Mouse (Mus musculus): ENCODE measurements around the gene Naa60. TPM values are rescaled to one million over a fixed set of nuclear protein-coding genes. Genes with fewer than 3 reads are reported as not detected.

Naa60 gene
- polyA plus RNA-seq, 1 experiment from 2014 or later: 54.6 TPM

- no peak overlapping the region for H3K4me2 ChIP-seq (ENCODE audit: low read depth, severe bottlenecking)
- no peaks in the 10 kb centered on the region for H3K4me1 ChIP-seq (ENCODE audit: control insufficient read depth, insufficient read depth, low read length)
- no peaks in the 10 kb centered on the region for H3K9me3 ChIP-seq (ENCODE audit: control insufficient read depth, low read length)
- WGBS: 85% methylated on average over 7 of the region's 7 CpGs
- ATAC-seq (ENCODE audit: insufficient number of reproducible peaks, low FRiP score, low TSS enrichment, low read depth) (no peak), DNase-seq (ENCODE audit: low spot score) (no peak)
- no peak overlapping the region for H3K4me3 ChIP-seq (ENCODE audit: low read depth, low read length)
- H3K9ac ChIP-seq (ENCODE audit: low read length): no peak overlapping the region
- no peaks in the 10 kb centered on the region for H3K27me3 ChIP-seq (ENCODE audit: control insufficient read depth, insufficient read depth, low read length)
- H3K36me3 ChIP-seq (ENCODE audit: control insufficient read depth, insufficient read depth, low read length): peaks cover 6% of the 10 kb centered on the region; the same call in 1 of the 2 replicates
- H3K27ac ChIP-seq (replicated peaks; ENCODE audit: low read depth, low read length): no peak overlapping the region
These were observed 57.0 kb downstream of the Naa60 start for GRCm38 (mm10) chr16:3929151-3929550.

- H3K4me2 ChIP-seq (ENCODE audit: low read depth, severe bottlenecking): no peak overlapping the region
These were observed 61.4 kb downstream of the Naa60 start for GRCm38 (mm10) chr16:3933536-3933935.

GRCm38 (mm10) chr16:3934091-3934490, 61.9 kb downstream of the Naa60 start:
- Histone ChIP-seq H3K4me3 (ENCODE audit: low read depth, low read length) (no peak overlapping the region), H3K36me3 (ENCODE audit: control insufficient read depth, insufficient read depth, low read length) (0 out of 2 replicates have a peak, but pooled peaks cover 4% of the 10 kb centered on the region), H3K27me3 (ENCODE audit: control insufficient read depth, insufficient read depth, low read length) (no peaks in the 10 kb centered on the region), H3K27ac (replicated peaks; ENCODE audit: low read depth, low read length) (no peak overlapping the region), H3K4me2 (ENCODE audit: low read depth, severe bottlenecking) (no peak overlapping the region), H3K9ac (ENCODE audit: low read length) (no peak overlapping the region), H3K9me3 (ENCODE audit: control insufficient read depth, low read length) (no peaks in the 10 kb centered on the region), H3K4me1 (ENCODE audit: control insufficient read depth, insufficient read depth, low read length) (no peaks in the 10 kb centered on the region)
- ATAC-seq (ENCODE audit: insufficient number of reproducible peaks, low FRiP score, low TSS enrichment, low read depth) (no peak), DNase-seq (ENCODE audit: low spot score) (no peak)
- 95% methylated on average over 1 of the region's 1 CpGs for WGBS

More at GRCm38 (mm10) chr16:3933536-3933935, 61.4 kb downstream of the Naa60 start:
- DNase-seq (ENCODE audit: low spot score) (no peak), ATAC-seq (ENCODE audit: insufficient number of reproducible peaks, low FRiP score, low TSS enrichment, low read depth) (no peak)
- H3K9ac ChIP-seq (ENCODE audit: low read length): no peak overlapping the region
- no peaks in the 10 kb centered on the region for H3K4me1 ChIP-seq (ENCODE audit: control insufficient read depth, insufficient read depth, low read length)
- H3K4me3 ChIP-seq (ENCODE audit: low read depth, low read length): no peak overlapping the region
- H3K27me3 ChIP-seq (ENCODE audit: control insufficient read depth, insufficient read depth, low read length): no peaks in the 10 kb centered on the region
- H3K36me3 ChIP-seq (ENCODE audit: control insufficient read depth, insufficient read depth, low read length): 0 out of 2 replicates have a peak, but pooled peaks cover 5% of the 10 kb centered on the region
- H3K9me3 ChIP-seq (ENCODE audit: control insufficient read depth, low read length): no peaks in the 10 kb centered on the region
- 90% methylated on average over 6 of the region's 6 CpGs for WGBS
- no peak overlapping the region for H3K27ac ChIP-seq (replicated peaks; ENCODE audit: low read depth, low read length)

GRCm38 (mm10) chr16:3934701-3935100, 62.5 kb downstream of the Naa60 start:
- H3K9me3 ChIP-seq (ENCODE audit: control insufficient read depth, low read length): no peaks in the 10 kb centered on the region
- ATAC-seq (ENCODE audit: insufficient number of reproducible peaks, low FRiP score, low TSS enrichment, low read depth): no peak
- no peak for DNase-seq (ENCODE audit: low spot score)
- no peaks in the 10 kb centered on the region for H3K4me1 ChIP-seq (ENCODE audit: control insufficient read depth, insufficient read depth, low read length)
- 87% methylated on average over 4 of the region's 4 CpGs for WGBS
- H3K4me2 ChIP-seq (ENCODE audit: low read depth, severe bottlenecking): no peak overlapping the region
- H3K27ac ChIP-seq (replicated peaks; ENCODE audit: low read depth, low read length): no peak overlapping the region
- no peaks in the 10 kb centered on the region for H3K27me3 ChIP-seq (ENCODE audit: control insufficient read depth, insufficient read depth, low read length)
- no peak overlapping the region for H3K4me3 ChIP-seq (ENCODE audit: low read depth, low read length)
- H3K9ac ChIP-seq (ENCODE audit: low read length): no peak overlapping the region
- H3K36me3 ChIP-seq (ENCODE audit: control insufficient read depth, insufficient read depth, low read length): 0 out of 2 replicates have a peak, but pooled peaks cover 4% of the 10 kb centered on the region

- Histone ChIP-seq H3K4me1 (ENCODE audit: control insufficient read depth, insufficient read depth, low read length) (no peaks in the 10 kb centered on the region), H3K27me3 (ENCODE audit: control insufficient read depth, insufficient read depth, low read length) (no peaks in the 10 kb centered on the region), H3K4me2 (ENCODE audit: low read depth, severe bottlenecking) (no peak overlapping the region), H3K36me3 (ENCODE audit: control insufficient read depth, insufficient read depth, low read length) (no peaks in the 10 kb centered on the region), H3K9ac (ENCODE audit: low read length) (no peak overlapping the region), H3K4me3 (ENCODE audit: low read depth, low read length) (no peak overlapping the region), H3K9me3 (ENCODE audit: control insufficient read depth, low read length) (no peaks in the 10 kb centered on the region), H3K27ac (replicated peaks; ENCODE audit: low read depth, low read length) (no peak overlapping the region)
- DNase-seq (ENCODE audit: low spot score): no peak
- no peak for ATAC-seq (ENCODE audit: insufficient number of reproducible peaks, low FRiP score, low TSS enrichment, low read depth)
- 78% methylated on average over 1 of the region's 1 CpGs for WGBS
These were observed 79.0 kb downstream of the Naa60 start for GRCm38 (mm10) chr16:3951141-3951540.

Small RNAs within 50 kb of the gene (microRNA-seq; reads per million reads assigned to microRNA genes)
- not detected for gene Gm23493

Other genes starting within 250 kb of the Naa60 start
- gene Mefv, start 154.3 kb upstream of the Naa60 start, polyA plus RNA-seq (2014; fragmentation: Nextera tagmentation; extraction: Ambion mirVana): 0.06 TPM in 1 of 2 replicates, not detected in the other
- 27.5 and 34.8 TPM in 2 replicates for gene Zfp263, start 128.3 kb upstream of the Naa60 start, polyA plus RNA-seq (2014; fragmentation: Nextera tagmentation; extraction: Ambion mirVana)
- gene Olfr15, start 41.5 kb upstream of the Naa60 start, polyA plus RNA-seq (2014; fragmentation: Nextera tagmentation; extraction: Ambion mirVana): not detected in 2 replicates
- 1.1 and 1.4 TPM in 2 replicates for gene Zfp174, start 25.1 kb upstream of the Naa60 start, polyA plus RNA-seq (2014; fragmentation: Nextera tagmentation; extraction: Ambion mirVana)
- 4.5 and 6.1 TPM in 2 replicates for gene Zfp597, start 12.2 kb downstream of the Naa60 start, polyA plus RNA-seq (2014; fragmentation: Nextera tagmentation; extraction: Ambion mirVana)
- gene Gm20695, start 12.3 kb downstream of the Naa60 start, polyA plus RNA-seq (2014; fragmentation: Nextera tagmentation; extraction: Ambion mirVana): 1.8 and 3.7 TPM in 2 replicates
- 4.1 and 5.1 TPM in 2 replicates for gene 1700037C18Rik, start 36.3 kb downstream of the Naa60 start, polyA plus RNA-seq (2014; fragmentation: Nextera tagmentation; extraction: Ambion mirVana)
- gene Cluap1, start 36.4 kb downstream of the Naa60 start, polyA plus RNA-seq (2014; fragmentation: Nextera tagmentation; extraction: Ambion mirVana): 22.4 and 24.8 TPM in 2 replicates
- 0.57 and 0.65 TPM in 2 replicates for gene Nlrc3, start 104.3 kb downstream of the Naa60 start, polyA plus RNA-seq (2014; fragmentation: Nextera tagmentation; extraction: Ambion mirVana)
- gene Slx4, start 131.4 kb downstream of the Naa60 start, polyA plus RNA-seq (2014; fragmentation: Nextera tagmentation; extraction: Ambion mirVana): 29.7 and 31.0 TPM in 2 replicates
- gene Dnase1, start 164.6 kb downstream of the Naa60 start, polyA plus RNA-seq (2014; fragmentation: Nextera tagmentation; extraction: Ambion mirVana): 4.1 and 6.0 TPM in 2 replicates
- 100 and 101 TPM in 2 replicates for gene Trap1, start 205.5 kb downstream of the Naa60 start, polyA plus RNA-seq (2014; fragmentation: Nextera tagmentation; extraction: Ambion mirVana)